Mouse (Mus musculus) MEL (cell line): Measurements from ENCODE around the gene Mtmr11.

Source experiments
- BHLHE40 ChIP-seq: IDR thresholded peaks from 2 replicates; pipeline ENCODE4 v1.6.1; 2012; ENCODE audit warnings: low read depth, mild to moderate bottlenecking, inconsistent platforms, low read length, improper control_type of control experiment, borderline replicate concordance
- CTCF ChIP-seq, 3 experiments: IDR thresholded peaks in 2 of 3; conservative IDR thresholded peaks in 1 of 3; 2 replicates each; pipeline ENCODE4 v1.5.1; 2011 to 2012; ENCODE audit warnings: low read length in 3 of 3, low read depth in 2 of 3, mild to moderate bottlenecking in 2 of 3, improper control_type of control experiment in 1 of 3, inconsistent platforms in 1 of 3, mixed read lengths in 1 of 3, moderate library complexity in 1 of 3; ENCODE audit not compliant: control insufficient read depth in 1 of 3, insufficient read depth in 1 of 3, poor library complexity in 1 of 3, severe bottlenecking in 1 of 3
- POLR2A ChIP-seq, 2 experiments: IDR thresholded peaks; 2 replicates each; pipeline ENCODE4 v1.6.1; 2011 to 2012; ENCODE audit warnings: low read length in 2 of 2, mild to moderate bottlenecking in 2 of 2, control low read depth in 1 of 2, improper control_type of control experiment in 1 of 2, low read depth in 1 of 2, moderate library complexity in 1 of 2; ENCODE audit not compliant: control insufficient read depth in 1 of 2, insufficient read depth in 1 of 2, poor library complexity in 1 of 2

- TF ChIP-seq CTCF (IDR thresholded peaks at IDR 0.05 in 2 of 3, conservative IDR thresholded peaks at IDR 0.05 in 1 of 3; ENCODE audit: control insufficient read depth in 1 of 3, insufficient read depth in 1 of 3, low read depth in 2 of 3, low read length in 3 of 3, poor library complexity in 1 of 3, severe bottlenecking in 1 of 3) (no peak), BHLHE40 (0 out of 2 replicates have a peak, but pooled peaks have one; percentile 2), POLR2A (IDR thresholded peaks at IDR 0.05; ENCODE audit: control insufficient read depth in 1 of 2, insufficient read depth in 1 of 2, low read depth in 1 of 2, low read length in 2 of 2, poor library complexity in 1 of 2) (peak; percentile 93 to 99)
Observed at GRCm38 (mm10) chr3:96172197-96173178, 10.7 kb downstream of the Mtmr11 start, which contains the start of gene Sf3b4.
